Mouse (Mus musculus) liver, embryonic 14.5 days (tissue): ENCODE data around the gene Sec23b. TPM values are rescaled to one million over a fixed set of nuclear protein-coding genes. Genes with fewer than 3 reads are reported as not detected.

ENCODE experiments used
- ATAC-seq: fragments of 200-750 bp; cut with Nextera tagmentation; 2 replicates; pipeline ENCODE4 v1.8.0; 2017; ENCODE audit warnings: moderate number of reproducible peaks, mild to moderate bottlenecking, moderate library complexity; ENCODE audit not compliant: insufficient read depth
- DNase-seq, 3 experiments: peaks; one replicate each; pipeline ENCODE4 v3.0.0-alpha.2; 2012 to 2013; ENCODE audit warnings: low read depth in 3 of 3, low spot score in 3 of 3
- H3K27ac ChIP-seq: fragments of 300-500 bp; sonication (generic); 2 replicates; pipeline ENCODE4 v1.5.1; 2014; ENCODE audit warnings: moderate library complexity, mild to moderate bottlenecking, control low read depth, inconsistent platforms
- H3K27me3 ChIP-seq: fragments of 300-500 bp; sonication (generic); 2 replicates; pipeline ENCODE4 v1.6.1; 2014; ENCODE audit warnings: mild to moderate bottlenecking, low read length, moderate library complexity; ENCODE audit not compliant: control insufficient read depth, insufficient read depth
- H3K36me3 ChIP-seq: fragments of 300-500 bp; sonication (generic); replicated peaks from 2 replicates; pipeline ENCODE4 v1.6.1; 2014; ENCODE audit warnings: low read depth; ENCODE audit not compliant: control insufficient read depth, insufficient read depth
- H3K4me1 ChIP-seq, 2 experiments: fragments of 200-500 bp in 1 of 2; fragments of 300-500 bp in 1 of 2; sonication (generic) in 1 of 2; replicated peaks; 2 replicates each; pipeline ENCODE4 v1.6.1; 2012 to 2014; ENCODE audit warnings: antibody characterized with exemption in 1 of 2, inconsistent platforms in 1 of 2, low read length in 1 of 2; ENCODE audit not compliant: control insufficient read depth in 2 of 2, insufficient read depth in 2 of 2
- H3K4me2 ChIP-seq: fragments of 300-500 bp; sonication (generic); 2 replicates; pipeline ENCODE4 v1.6.1; 2014; ENCODE audit warnings: low read depth, mild to moderate bottlenecking, control low read depth, moderate library complexity
- H3K4me3 ChIP-seq, 2 experiments: fragments of 200-500 bp in 1 of 2; fragments of 300-500 bp in 1 of 2; sonication (generic) in 1 of 2; 2 replicates each; pipeline ENCODE4 v1.5.1; 2012 to 2014; ENCODE audit warnings: low read depth in 2 of 2, low read length in 2 of 2, mild to moderate bottlenecking in 2 of 2, control low read depth in 1 of 2, inconsistent platforms in 1 of 2, moderate library complexity in 1 of 2; ENCODE audit not compliant: insufficient read depth in 1 of 2
- H3K9ac ChIP-seq: fragments of 300-500 bp; sonication (generic); replicated peaks from 2 replicates; pipeline ENCODE4 v1.6.1; 2014; ENCODE audit warnings: mild to moderate bottlenecking, control low read depth, moderate library complexity
- H3K9me3 ChIP-seq: fragments of 300-500 bp; sonication (generic); 2 replicates; pipeline ENCODE4 v1.6.1; 2016; ENCODE audit warnings: low read length, mixed read lengths; ENCODE audit not compliant: control insufficient read depth
- CTCF ChIP-seq: IDR thresholded peaks from 2 replicates; pipeline ENCODE4 v1.5.1; 2016; ENCODE audit warnings: antibody characterized with exemption, low read depth, control low read depth
- EP300 ChIP-seq: IDR thresholded peaks from 2 replicates; pipeline ENCODE4 v1.6.1; 2016; ENCODE audit warnings: antibody characterized with exemption, low read depth
- WGBS: fragments of 180-500 bp; shearing (Covaris S2); extraction: QIAGEN DNeasy Blood & Tissue Kit; methylation state at CpG from one replicate; pipeline ENCODE4 v1.1.7; 2014; ENCODE audit not compliant: insufficient replicate concordance; 5-methylcytosine and 5-hydroxymethylcytosine counted together
- polyA plus RNA-seq, 2 experiments: library from polyadenylated mRNA; depleted of rRNA in 1 of 2; stranded (reverse) in 1 of 2; unstranded in 1 of 2; fragments of >200 nt; fragmentation: Nextera tagmentation in 1 of 2; extraction: Ambion mirVana in 1 of 2; gene quantifications; 2 replicates each; pipeline versions ENCODE4 v1.2.1 to v1.2.3; 2012 to 2014

Gene Sec23b
- polyA plus RNA-seq, 2 experiments = 27.9 to 46.5 TPM

- ATAC-seq = peak; percentile 44
- Histone ChIP-seq H3K4me3 (peak overlapping the region; percentile 76 to 89), H3K36me3 (peaks cover 8% of the 10 kb centered on the region; the same call in 1 of the 2 replicates), H3K4me1 (peaks cover 5 to 9% of the 10 kb centered on the region in 2 experiments; a peak in 3 of 4 replicates), H3K27ac (no peak overlapping the region), H3K27me3 (peaks cover 8% of the 10 kb centered on the region), H3K9me3 (no peaks in the 10 kb centered on the region), H3K9ac (peak overlapping the region; percentile 63), H3K4me2 (peak overlapping the region; percentile 89)
- TF ChIP-seq EP300 = no peak
- no peak for TF ChIP-seq CTCF
- WGBS = under 1% methylated on average over 25 of the region's 25 CpGs
- no peak for DNase-seq
These were observed 28.2 kb upstream of the Sec23b start for GRCm38 (mm10) chr2:144527821-144528174.

- Histone ChIP-seq H3K9me3 (no peaks in the 10 kb centered on the region), H3K4me1 (no peaks in the 10 kb centered on the region), H3K4me2 (no peak overlapping the region), H3K27me3 (no peaks in the 10 kb centered on the region), H3K4me3 (no peak overlapping the region), H3K27ac (no peak overlapping the region), H3K36me3 (peaks cover 45% of the 10 kb centered on the region), H3K9ac (no peak overlapping the region)
- WGBS = 82% methylated on average over 7 of the region's 7 CpGs
- ATAC-seq (no peak), DNase-seq (no peak)
- TF ChIP-seq CTCF (no peak), EP300 (no peak)
These were observed 18.9 kb upstream of the Sec23b start for GRCm38 (mm10) chr2:144537123-144537522.

- peaks cover 19% of the 10 kb centered on the region for H3K36me3 ChIP-seq
- H3K27me3 ChIP-seq = no peaks in the 10 kb centered on the region
- no peaks in the 10 kb centered on the region for H3K4me1 ChIP-seq
- TF ChIP-seq EP300 (no peak), CTCF (0 out of 2 replicates have a peak, but pooled peaks have one; percentile 11)
- H3K9me3 ChIP-seq = no peaks in the 10 kb centered on the region
- DNase-seq (no peak), ATAC-seq (no peak)
- no peak overlapping the region for H3K4me2 ChIP-seq
- H3K4me3 ChIP-seq = no peak overlapping the region
- no peak overlapping the region for H3K9ac ChIP-seq
- WGBS = 80% methylated on average over 4 of the region's 4 CpGs
- no peak overlapping the region for H3K27ac ChIP-seq
These were observed 14.8 kb upstream of the Sec23b start for GRCm38 (mm10) chr2:144541246-144541645.

GRCm38 (mm10) chr2:144543670-144544069 is 12.4 kb upstream of the Sec23b start:
- TF ChIP-seq EP300 (no peak), CTCF (no peak)
- DNase-seq (no peak), ATAC-seq (no peak)
- no peaks in the 10 kb centered on the region for H3K9me3 ChIP-seq
- no peak overlapping the region for H3K27ac ChIP-seq
- H3K27me3 ChIP-seq = no peaks in the 10 kb centered on the region
- peaks cover 3% of the 10 kb centered on the region for H3K36me3 ChIP-seq
- no peak overlapping the region for H3K9ac ChIP-seq
- H3K4me1 ChIP-seq = no peaks in the 10 kb centered on the region
- WGBS = 66% methylated on average over 6 of the region's 6 CpGs
- H3K4me2 ChIP-seq = no peak overlapping the region
- H3K4me3 ChIP-seq = no peak overlapping the region

GRCm38 (mm10) chr2:144544630-144545029 is 11.4 kb upstream of the Sec23b start:
- no peak overlapping the region for H3K4me3 ChIP-seq
- 69% methylated on average over 6 of the region's 6 CpGs for WGBS
- no peaks in the 10 kb centered on the region for H3K4me1 ChIP-seq
- H3K27me3 ChIP-seq = no peaks in the 10 kb centered on the region
- TF ChIP-seq CTCF (no peak), EP300 (no peak)
- H3K9me3 ChIP-seq = no peaks in the 10 kb centered on the region
- no peak overlapping the region for H3K4me2 ChIP-seq
- H3K36me3 ChIP-seq = no peaks in the 10 kb centered on the region; the same call in 1 of the 2 replicates
- no peak for DNase-seq
- no peak overlapping the region for H3K9ac ChIP-seq
- no peak for ATAC-seq
- H3K27ac ChIP-seq = no peak overlapping the region
